Comparison of ENCODE assay signal across 8 mouse cellular contexts in genomic region chr15:6707551-6707935, GRCm38 (mm10). TPM values are rescaled to one million over a fixed set of nuclear protein-coding genes. Genes with fewer than 3 reads are reported as not detected.
DNase-seq lines count a peak whose midpoint lies in the region; ATAC-seq and TF ChIP-seq lines count a peak whose summit lies in the region.

No protein-coding gene starts in this region.

- no peaks in the 10 kb centered on the region for H3K9me3 ChIP-seq in forebrain, postnatal 0 days (ENCODE audit: low read length)

- H3K27ac ChIP-seq in forebrain, postnatal 0 days (ENCODE audit: low read depth, low read length) = peak overlapping the region; percentile 57; the same call in 1 of the 2 replicates

- H3K4me2 ChIP-seq in forebrain, postnatal 0 days (ENCODE audit: low read depth) = peak overlapping the region; percentile 93

- no peaks in the 10 kb centered on the region for H3K36me3 ChIP-seq in forebrain, postnatal 0 days (ENCODE audit: insufficient read depth)

- TF ChIP-seq CTCF in forebrain, postnatal 0 days (IDR thresholded peaks at IDR 0.05; ENCODE audit: low read depth) = no peak

- peak; percentile 83 for DNase-seq in MN1 (ENCODE audit: low spot score)
- peak; percentile 74 for DNase-seq in cerebellum, adult 8-10 months
- DNase-seq in forebrain, postnatal 0 days = peak; percentile 66
- peak; percentile 73 for DNase-seq in heart, postnatal 4 days
- peak; percentile 54 to 69 for DNase-seq in layer of hippocampus, postnatal 10 days (ENCODE audit: low spot score in 2 of 2)
- peak; percentile 62 for DNase-seq in lung, postnatal 14 days
- peak; percentile 56 for DNase-seq in retina, adult 2 months (ENCODE audit: low read depth, low spot score)
- DNase-seq in thymus, postnatal 36 days = peak; percentile 66 to 72

- H3K9ac ChIP-seq in forebrain, postnatal 0 days = peak overlapping the region; percentile 91

- peaks cover 11% of the 10 kb centered on the region; the same call in 1 of the 2 replicates for H3K4me1 ChIP-seq in forebrain, postnatal 0 days (ENCODE audit: insufficient read depth)

- ATAC-seq in forebrain, postnatal 0 days = peak; percentile 61

- WGBS in forebrain, postnatal 0 days = under 1% methylated on average over 43 of the region's 43 CpGs

- H3K27me3 ChIP-seq in forebrain, postnatal 0 days (ENCODE audit: insufficient read depth, low read length) = no peaks in the 10 kb centered on the region

- peak overlapping the region; percentile 98 for H3K4me3 ChIP-seq in forebrain, postnatal 0 days (ENCODE audit: low read depth, low read length)

RNA-seq across cellular contexts. Expression of gene Rictor, which starts 0.6 kb away (rescaled TPM):
- total RNA-seq in forebrain, postnatal 0 days (2014; rRNA removed) = 30.6 and 42.0 TPM in 2 replicates
- polyA plus RNA-seq in forebrain, postnatal 0 days (2015; fragmentation: Nextera tagmentation; extraction: Ambion mirVana) = 20.2 and 32.9 TPM in 2 replicates
- 10 to 100 TPM; 20.3 to 21.0 TPM for total RNA-seq in heart, postnatal 4 days (2021)
- total RNA-seq in layer of hippocampus, postnatal 10 days (2021) = 10 to 100 TPM; 33.7 to 33.9 TPM

Comparison
In these comparisons a context has a peak if more than half of its experiments do, and no peak if none do; other contexts are left out.
1. Peak in every context shown above with its lines: DNase-seq, ATAC-seq, H3K4me3 ChIP-seq and H3K27ac ChIP-seq.